Mouse (Mus musculus): ENCODE data around the gene Nmd3.
A peak's percentile ranks its signal among the peaks of the same experiment; 100 is the strongest.

Nmd3 gene

GRCm38 (mm10) chr3:69763630-69764565, 42.1 kb downstream of the Nmd3 start:
- DNase-seq: no peak

DNA sequence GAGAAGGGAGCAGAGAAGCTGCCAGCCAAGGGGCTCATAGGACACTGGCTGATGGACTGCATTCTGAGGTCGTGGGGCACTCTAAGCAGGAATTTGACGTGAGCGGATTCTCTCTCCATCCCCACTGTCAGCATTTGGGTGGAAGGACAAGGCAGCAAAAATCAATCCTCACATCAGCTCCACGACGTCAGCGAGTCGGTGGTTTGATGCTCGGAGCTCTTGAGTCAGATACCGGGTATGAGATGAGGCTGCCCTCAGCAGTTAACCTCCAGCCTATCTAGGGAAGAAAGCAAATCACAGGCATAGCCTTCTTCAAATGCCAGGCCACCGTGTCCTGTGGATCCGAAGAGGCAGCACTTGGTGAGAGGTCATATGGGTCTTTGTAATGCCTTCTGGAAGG, 43.4 kb downstream of the Nmd3 start:
- DNase-seq: no peak

GRCm38 (mm10) chr3:69769150-69769549, 47.4 kb downstream of the Nmd3 start:
- DNase-seq: no peak

DNA sequence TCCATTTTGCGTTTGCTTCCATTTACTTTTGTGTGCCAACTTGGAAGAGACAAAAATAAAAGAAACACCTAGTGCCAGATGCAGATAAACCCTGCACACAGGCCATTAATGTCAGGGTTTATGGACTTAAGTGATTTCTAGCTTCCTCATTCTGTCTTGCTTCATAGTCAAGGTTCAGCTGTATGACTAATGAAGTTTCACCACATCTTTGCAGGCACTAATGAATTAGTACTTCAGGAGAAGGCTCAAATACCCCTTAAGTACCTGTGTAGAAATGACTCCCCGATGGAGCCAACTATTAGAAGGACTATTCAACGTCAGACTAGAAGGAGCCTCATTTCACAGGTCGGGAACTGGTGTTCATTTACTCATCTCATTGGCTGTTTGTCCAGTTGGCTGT, 51.6 kb downstream of the Nmd3 start:
- no peak for DNase-seq

GRCm38 (mm10) chr3:69779246-69779796, 57.5 kb downstream of the Nmd3 start:
- no peak for DNase-seq

GRCm38 (mm10) chr3:69792823-69793417, 71.1 kb downstream of the Nmd3 start:
- no peak for DNase-seq

DNA sequence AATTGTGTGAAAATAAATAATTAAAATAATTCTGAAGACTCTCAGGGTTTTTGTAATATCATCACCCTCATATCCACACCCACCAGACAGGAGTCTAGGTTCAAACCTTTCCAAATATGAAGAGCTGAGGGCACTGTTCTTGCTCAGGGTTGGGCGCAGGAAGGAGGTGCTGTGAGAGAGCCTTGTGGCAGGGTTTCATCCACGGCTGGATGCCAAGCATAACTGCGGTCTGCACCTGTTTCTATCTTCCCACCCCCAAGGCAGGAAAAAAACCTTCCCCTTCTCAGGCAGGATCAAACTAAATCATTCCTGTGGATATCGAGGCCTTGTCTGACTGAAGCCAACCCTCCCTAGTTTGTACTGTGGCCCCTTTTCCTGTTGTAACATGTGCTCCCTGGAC, 75.7 kb downstream of the Nmd3 start:
- DNase-seq: peak; percentile 85 to 90

DNA sequence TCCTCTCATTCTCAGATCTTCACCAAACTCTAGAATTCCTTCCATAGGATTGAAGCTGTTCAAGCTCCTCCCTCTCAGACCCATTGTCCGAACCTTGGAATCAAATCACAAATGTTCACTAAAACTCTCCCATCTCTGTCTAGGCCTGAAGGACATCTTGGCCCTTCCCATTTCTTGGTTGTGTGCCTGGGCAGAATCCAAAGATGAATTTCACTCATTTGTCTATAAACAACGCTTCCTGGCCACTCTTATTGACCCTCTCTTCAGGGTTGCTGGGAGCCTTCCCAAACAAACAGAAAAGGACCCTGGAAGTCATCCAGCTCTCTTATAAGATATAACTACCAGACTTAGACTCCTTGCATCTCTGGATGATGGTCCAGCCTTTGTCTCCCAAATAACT, 76.2 kb downstream of the Nmd3 start:
- DNase-seq: peak in 1 of 2 experiments; percentile 17

DNA sequence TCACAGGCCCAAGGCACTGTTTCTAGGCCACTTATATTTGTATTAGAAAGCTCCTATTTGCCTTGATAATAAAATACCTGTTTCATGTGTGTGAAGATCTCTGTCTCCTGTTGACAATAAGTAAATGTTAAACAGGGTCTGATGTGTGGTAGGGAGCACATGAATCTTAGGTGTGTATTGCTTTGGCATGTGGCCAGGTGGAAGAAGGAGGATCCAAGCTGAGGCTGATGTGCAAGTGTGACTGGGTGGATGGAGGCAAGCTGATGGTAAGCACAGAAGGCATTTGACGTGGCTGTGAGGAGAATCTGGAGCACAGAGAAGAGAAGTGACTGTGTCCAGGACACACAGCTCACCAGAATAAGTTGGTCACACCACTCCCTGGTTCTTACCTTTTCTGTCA, 77.3 kb downstream of the Nmd3 start:
- DNase-seq: no peak

GRCm38 (mm10) chr3:69800829-69801384, 79.1 kb downstream of the Nmd3 start:
- peak in 1 of 2 experiments; percentile 38 for DNase-seq

DNA sequence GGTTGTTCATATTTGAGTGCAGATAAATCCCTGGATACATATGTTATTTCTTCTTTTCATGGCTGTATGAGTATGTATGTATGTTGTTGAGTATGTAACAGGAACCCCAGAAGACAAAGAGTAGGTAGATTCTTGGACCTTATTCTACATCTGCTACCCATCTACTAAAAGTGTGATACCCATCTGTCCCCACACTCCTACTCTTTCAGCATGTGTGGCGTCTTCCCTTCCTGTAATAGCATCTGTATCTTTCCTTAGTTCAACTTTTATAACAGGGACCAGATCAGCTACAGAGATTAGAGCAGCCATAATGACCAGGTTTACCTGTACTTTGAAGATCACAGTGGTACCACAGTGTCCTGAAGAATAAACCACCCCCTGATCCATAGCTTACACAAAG, 81.4 kb downstream of the Nmd3 start:
- no peak for DNase-seq
